Mouse (Mus musculus) mouse embryonic stem cell (cell line): ENCODE data around the gene Dock11.

Source experiments
- in situ Hi-C, 2 experiments: fragments of 300-500 bp; cut with MboI; formaldehyde crosslinking; loops; 1 replicate in 1 of 2; 3 replicates in 1 of 2; pipeline ENCODE4 v1.14.3; 2019 to 2020; ENCODE audit warnings: low sequenced_read_pairs in 2 of 2, low pct_unique_long_range_greater_than_20kb in 1 of 2, mixed read lengths in 1 of 2; ENCODE audit not compliant: unreplicated experiment in 1 of 2

The Dock11 gene

GRCm38 (mm10) chrX:35932952-35933351 lies 44.3 kb downstream of the Dock11 start:
- in situ Hi-C loops = no loop called here

DNA sequence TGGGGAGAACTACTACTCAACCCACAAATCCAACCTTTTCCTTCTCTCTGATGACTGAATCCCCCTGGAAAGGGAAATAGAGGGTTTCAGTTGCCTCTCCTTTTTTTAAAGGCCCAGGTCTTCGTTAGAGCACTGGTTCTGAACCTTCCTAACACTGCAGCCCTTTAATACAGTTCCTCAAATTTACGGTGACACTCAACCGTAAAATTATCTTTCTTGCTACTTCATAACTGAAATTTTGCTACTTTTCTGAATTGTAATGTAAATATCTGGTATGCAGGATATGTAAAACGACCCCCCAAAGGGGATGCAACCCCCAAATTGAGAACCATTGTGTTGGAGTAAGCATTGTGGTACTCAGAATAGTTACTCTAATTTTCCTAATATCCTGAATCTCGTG lies 49.5 kb downstream of the Dock11 start:
- in situ Hi-C loops = no loop called here

DNA sequence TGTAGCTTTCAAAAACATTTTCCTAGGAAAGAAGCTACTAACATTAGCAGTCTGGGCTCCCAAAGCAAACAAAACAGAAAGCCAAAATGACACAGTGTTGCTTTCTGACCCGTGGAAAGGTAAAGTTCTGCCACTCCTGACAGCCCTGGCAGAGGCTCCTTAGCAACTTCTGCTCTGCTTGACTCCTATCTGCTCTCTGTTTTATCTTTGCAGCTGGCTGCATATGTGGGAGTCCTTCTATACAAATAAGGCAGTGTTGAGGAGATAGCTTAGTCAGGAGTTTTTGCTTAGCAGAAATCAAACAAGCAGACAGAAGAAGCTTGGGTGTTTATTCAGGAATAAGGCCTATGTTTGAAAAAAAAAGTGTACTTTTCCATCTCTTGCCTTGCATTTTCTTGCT lies 57.8 kb downstream of the Dock11 start:
- in situ Hi-C loops = no loop called here

GRCm38 (mm10) chrX:35950135-35950534 lies 61.5 kb downstream of the Dock11 start:
- in situ Hi-C loops = no loop called here

DNA sequence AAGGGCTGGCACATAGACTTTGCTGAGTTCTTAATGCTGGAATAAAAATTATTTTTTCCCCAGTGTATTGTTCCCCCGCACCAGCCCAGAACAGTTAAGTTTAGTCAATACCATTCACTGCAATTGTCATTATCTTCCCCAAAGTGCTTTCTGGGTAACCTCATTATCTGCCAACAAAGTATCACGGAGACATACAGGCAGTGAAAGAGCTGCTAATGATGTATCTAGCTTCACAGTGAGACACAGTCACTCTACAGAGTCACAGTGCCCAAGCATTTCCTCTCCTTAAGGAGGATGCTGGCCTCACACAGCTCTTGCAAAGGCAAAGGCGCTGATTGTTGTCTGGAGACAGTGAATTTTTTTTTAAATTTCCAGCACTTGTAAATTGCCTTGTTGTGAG lies 63.3 kb downstream of the Dock11 start:
- in situ Hi-C loops = no loop called here

GRCm38 (mm10) chrX:35952521-35953095 lies 64.0 kb downstream of the Dock11 start:
- in situ Hi-C loops = no loop called here

GRCm38 (mm10) chrX:35956236-35956635 lies 67.6 kb downstream of the Dock11 start:
- in situ Hi-C loops = no loop called here

- in situ Hi-C loops = no loop called here
Measured at GRCm38 (mm10) chrX:35963087-35963486, 74.5 kb downstream of the Dock11 start.

- in situ Hi-C loops = no loop called here
Measured at GRCm38 (mm10) chrX:35969276-35969675, 80.6 kb downstream of the Dock11 start.

GRCm38 (mm10) chrX:35976657-35977056 lies 88.0 kb downstream of the Dock11 start:
- in situ Hi-C loops = no loop called here

GRCm38 (mm10) chrX:35987981-35988380 lies 99.3 kb downstream of the Dock11 start:
- in situ Hi-C loops = no loop called here

- in situ Hi-C loops = loop anchor here in 1 of 2 experiments (10.0 kb wide), 1 partner anchor 156 kb away; no protein-coding TSS in a partner anchor
Measured at GRCm38 (mm10) chrX:35990508-35991095, 102.0 kb downstream of the Dock11 start.

DNA sequence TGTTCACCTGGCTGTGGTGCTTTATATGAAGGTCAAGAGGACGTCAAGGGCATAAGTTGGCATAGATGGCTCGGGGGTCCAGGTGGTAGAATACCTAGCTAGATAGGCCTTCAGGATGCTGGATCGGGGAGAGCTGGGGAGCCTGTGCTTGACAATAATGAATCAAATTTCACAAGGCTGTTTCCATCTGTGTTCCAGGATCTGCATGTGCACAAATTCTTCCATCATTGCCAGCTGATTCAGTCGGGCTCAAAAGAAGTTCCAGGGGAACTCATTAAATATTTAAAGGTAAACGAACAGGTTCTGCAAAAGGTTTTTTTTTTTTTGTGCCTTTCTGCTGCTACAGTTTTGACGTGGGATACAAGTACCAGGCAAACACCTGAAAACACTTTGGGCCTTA lies 105.6 kb downstream of the Dock11 start:
- in situ Hi-C loops = loop anchor here in 1 of 2 experiments (10.0 kb wide), 1 partner anchor 159 kb away; no protein-coding TSS in a partner anchor

GRCm38 (mm10) chrX:35997004-35997403 lies 108.4 kb downstream of the Dock11 start:
- in situ Hi-C loops = loop anchor here in 1 of 2 experiments (10.0 kb wide), 1 partner anchor 162 kb away; no protein-coding TSS in a partner anchor

DNA sequence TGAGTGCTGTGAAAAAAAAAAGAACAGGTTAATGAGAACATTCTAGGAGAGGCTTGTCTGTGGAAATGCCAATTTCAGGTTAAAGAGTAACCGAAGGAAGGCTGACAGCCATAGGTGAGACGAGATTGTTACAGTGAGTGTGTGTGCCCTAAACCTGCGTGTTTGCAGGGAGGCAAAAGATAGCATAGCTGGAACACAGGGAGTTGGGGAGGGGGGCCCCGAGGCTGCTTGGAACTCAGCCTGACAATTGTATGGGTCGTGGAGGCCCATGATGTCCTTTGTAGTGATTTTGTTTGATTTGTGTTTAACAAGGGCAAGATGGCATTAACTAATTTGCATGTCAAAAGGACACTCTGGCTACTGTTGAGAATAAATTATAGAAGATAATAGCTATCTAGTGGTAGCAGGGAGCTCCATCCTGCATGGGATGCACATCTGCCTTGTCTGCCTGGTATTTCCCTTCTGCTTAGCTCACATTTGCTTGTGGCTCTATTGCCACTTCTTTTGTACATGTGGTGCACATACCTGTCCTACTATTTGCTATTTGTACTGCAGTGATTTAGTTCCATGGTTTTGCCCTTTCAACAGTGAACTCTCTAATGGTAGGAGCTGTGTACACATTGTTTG lies 109.3 kb downstream of the Dock11 start:
- in situ Hi-C loops = loop anchor here in 1 of 2 experiments (10.0 kb wide), 1 partner anchor 163 kb away; no protein-coding TSS in a partner anchor

DNA sequence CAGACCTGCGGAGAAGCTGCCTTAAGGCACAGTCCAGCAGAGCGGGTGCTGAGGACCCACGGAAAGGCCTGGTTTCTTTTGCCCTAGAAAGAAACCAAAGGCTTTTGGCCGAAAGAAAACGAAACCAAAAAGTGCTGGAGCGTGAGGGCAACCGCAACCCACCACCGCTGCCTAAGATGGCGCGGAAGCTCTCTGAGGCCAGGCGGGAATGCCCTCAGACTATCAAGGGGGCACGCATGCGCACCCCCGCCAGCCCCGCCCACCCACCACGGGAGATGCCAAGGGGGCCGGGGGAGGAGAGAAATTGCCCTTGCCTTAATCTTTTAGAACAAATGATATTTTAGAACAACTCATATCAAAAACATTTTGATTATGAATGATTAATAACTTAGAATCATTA lies 137.0 kb downstream of the Dock11 start:
- in situ Hi-C loops = no loop called here

DNA sequence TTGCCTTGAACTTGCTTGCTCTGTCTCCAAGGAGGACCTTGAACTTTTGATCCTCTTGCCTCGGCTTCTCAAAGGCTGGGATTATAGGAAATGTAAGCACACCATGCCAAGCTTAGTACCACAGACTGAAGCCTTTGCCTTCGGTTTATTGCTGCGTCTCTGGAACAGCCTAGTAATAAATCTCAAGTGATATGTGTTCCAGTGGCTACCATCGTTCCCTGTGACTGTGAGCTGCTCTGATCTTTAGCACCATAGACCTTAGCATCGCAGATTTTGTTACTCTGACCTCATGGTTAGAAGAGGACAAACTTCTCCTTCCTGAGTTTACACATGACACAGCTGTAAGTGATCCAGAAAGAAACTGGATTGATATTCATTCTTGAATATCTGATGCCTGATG lies 142.5 kb downstream of the Dock11 start:
- in situ Hi-C loops = no loop called here

GRCm38 (mm10) chrX:36034045-36034444 lies 145.4 kb downstream of the Dock11 start:
- in situ Hi-C loops = no loop called here

DNA sequence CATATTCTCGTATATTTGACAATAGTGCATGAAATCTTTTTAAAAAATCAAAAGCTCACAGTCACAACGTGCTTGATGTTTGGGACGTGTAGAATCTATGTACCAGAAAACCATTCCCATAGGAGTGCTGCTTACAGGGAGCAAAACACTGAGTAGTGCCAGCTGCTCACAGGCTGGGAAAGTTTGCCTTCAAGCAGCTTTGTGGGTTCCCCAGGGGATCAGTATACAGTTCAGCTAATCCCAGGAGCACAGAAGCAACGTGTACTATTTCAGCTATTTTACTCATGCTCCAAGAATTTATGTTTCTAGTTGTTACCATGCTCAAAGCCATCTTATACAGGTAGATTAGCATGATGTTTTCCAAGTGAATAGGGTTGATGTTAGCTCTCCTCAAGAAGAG lies 157.1 kb downstream of the Dock11 start:
- in situ Hi-C loops = no loop called here

- in situ Hi-C loops = no loop called here
Measured at GRCm38 (mm10) chrX:36047451-36047850, 158.8 kb downstream of the Dock11 start.
